Mouse (Mus musculus): ENCODE measurements around the gene Lmo4. TPM values are rescaled to one million over a fixed set of nuclear protein-coding genes. Genes with fewer than 3 reads are reported as not detected.

The Lmo4 gene
- polyA plus RNA-seq, 1 experiment = 67.1 TPM

DNA sequence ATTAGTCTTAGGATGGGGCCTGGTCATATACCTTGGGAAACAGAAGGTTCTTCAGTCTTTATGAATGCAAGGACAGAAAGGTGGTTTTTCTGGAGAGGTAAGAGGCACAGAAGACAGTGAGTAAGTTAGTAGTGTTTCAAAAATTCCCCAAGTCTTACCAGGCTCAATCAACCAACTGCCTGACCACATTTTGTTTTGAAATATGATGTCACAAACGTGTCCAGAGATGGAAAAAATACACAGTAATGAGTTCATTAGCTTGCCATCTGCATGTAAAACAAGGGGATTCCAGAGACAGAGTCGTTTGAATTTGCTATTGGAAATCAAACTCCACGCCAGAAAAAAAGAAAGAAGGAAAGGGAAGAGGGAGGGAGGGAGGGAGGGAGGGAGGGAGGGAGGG lies 26.1 kb downstream of the Lmo4 start:
- no peak overlapping the region for H3K27ac ChIP-seq (ENCODE audit: insufficient read depth, low read depth, low read length)
- TF ChIP-seq POLR2A (IDR thresholded peaks at IDR 0.05; ENCODE audit: borderline replicate concordance, low read depth, low read length) (no peak), CTCF (IDR thresholded peaks at IDR 0.05; ENCODE audit: low read depth, low read length) (no peak)
- peaks cover 3% of the 10 kb centered on the region; the same call in 1 of the 2 replicates for H3K4me1 ChIP-seq (ENCODE audit: control insufficient read depth, insufficient read depth, low read length)
- H3K4me3 ChIP-seq (ENCODE audit: insufficient read depth, low read length) = no peak overlapping the region

DNA sequence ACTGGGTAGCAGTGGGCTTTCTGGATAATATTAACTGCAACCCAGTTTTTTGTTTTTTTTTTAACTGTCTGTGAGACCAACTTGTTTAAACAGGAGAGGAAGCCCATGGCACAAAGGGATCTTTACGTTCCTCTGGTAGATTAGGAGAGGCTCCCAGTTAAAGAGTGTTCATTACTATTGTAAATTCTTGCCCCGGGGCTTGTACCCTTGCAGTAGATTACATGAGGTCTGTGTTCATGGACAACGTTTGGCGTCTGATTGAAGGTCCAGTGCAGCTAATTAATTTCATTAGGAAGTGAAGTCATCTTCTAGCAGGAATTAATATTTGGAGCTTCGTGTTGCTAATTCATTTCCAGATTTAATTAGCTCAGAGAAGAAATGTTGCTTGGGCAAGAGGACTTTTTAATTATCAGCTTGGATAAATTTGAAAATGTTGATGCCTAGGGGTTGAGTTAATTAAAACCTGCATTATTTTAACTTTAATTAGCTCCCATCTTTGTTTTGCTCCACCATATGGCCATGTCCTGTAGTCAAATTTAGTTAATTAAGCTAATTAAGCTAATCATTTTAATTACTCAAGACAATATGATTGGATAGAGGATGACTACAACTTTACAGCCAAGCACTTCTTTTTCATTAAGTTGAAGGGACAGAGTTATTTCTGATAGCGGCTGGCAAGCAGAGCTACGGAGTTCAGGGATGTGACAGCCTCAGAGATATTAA lies 31.0 kb downstream of the Lmo4 start:
- Histone ChIP-seq H3K27ac (ENCODE audit: insufficient read depth, low read depth, low read length) (no peak overlapping the region), H3K4me1 (ENCODE audit: control insufficient read depth, insufficient read depth, low read length) (peaks cover 3% of the 10 kb centered on the region; the same call in 1 of the 2 replicates), H3K4me3 (ENCODE audit: insufficient read depth, low read length) (no peak overlapping the region)
- no peak for TF ChIP-seq CTCF (IDR thresholded peaks at IDR 0.05; ENCODE audit: low read depth, low read length)
- TF ChIP-seq POLR2A (IDR thresholded peaks at IDR 0.05; ENCODE audit: borderline replicate concordance, low read depth, low read length) = no peak

- Histone ChIP-seq H3K27ac (ENCODE audit: insufficient read depth, low read depth, low read length) (no peak overlapping the region), H3K4me3 (ENCODE audit: insufficient read depth, low read length) (no peak overlapping the region), H3K4me1 (ENCODE audit: control insufficient read depth, insufficient read depth, low read length) (peaks cover 3% of the 10 kb centered on the region; the same call in 1 of the 2 replicates)
- TF ChIP-seq POLR2A (IDR thresholded peaks at IDR 0.05; ENCODE audit: borderline replicate concordance, low read depth, low read length) (no peak), CTCF (IDR thresholded peaks at IDR 0.05; ENCODE audit: low read depth, low read length) (no peak)
Observed at GRCm38 (mm10) chr3:144173138-144173537, 31.9 kb downstream of the Lmo4 start.

- Histone ChIP-seq H3K4me3 (ENCODE audit: insufficient read depth, low read length) (no peak overlapping the region), H3K4me1 (ENCODE audit: control insufficient read depth, insufficient read depth, low read length) (peaks cover 3% of the 10 kb centered on the region; the same call in 1 of the 2 replicates), H3K27ac (ENCODE audit: insufficient read depth, low read depth, low read length) (no peak overlapping the region)
- no peak for TF ChIP-seq POLR2A (IDR thresholded peaks at IDR 0.05; ENCODE audit: borderline replicate concordance, low read depth, low read length)
- TF ChIP-seq CTCF (IDR thresholded peaks at IDR 0.05; ENCODE audit: low read depth, low read length) = no peak
Observed at GRCm38 (mm10) chr3:144171749-144172148, 33.3 kb downstream of the Lmo4 start.

- Histone ChIP-seq H3K4me1 (ENCODE audit: control insufficient read depth, insufficient read depth, low read length) (peaks cover 3% of the 10 kb centered on the region; the same call in 1 of the 2 replicates), H3K27ac (ENCODE audit: insufficient read depth, low read depth, low read length) (no peak overlapping the region), H3K4me3 (ENCODE audit: insufficient read depth, low read length) (no peak overlapping the region)
- TF ChIP-seq POLR2A (IDR thresholded peaks at IDR 0.05; ENCODE audit: borderline replicate concordance, low read depth, low read length) (no peak), CTCF (IDR thresholded peaks at IDR 0.05; ENCODE audit: low read depth, low read length) (no peak)
Observed at GRCm38 (mm10) chr3:144170539-144170938, 34.5 kb downstream of the Lmo4 start.

DNA sequence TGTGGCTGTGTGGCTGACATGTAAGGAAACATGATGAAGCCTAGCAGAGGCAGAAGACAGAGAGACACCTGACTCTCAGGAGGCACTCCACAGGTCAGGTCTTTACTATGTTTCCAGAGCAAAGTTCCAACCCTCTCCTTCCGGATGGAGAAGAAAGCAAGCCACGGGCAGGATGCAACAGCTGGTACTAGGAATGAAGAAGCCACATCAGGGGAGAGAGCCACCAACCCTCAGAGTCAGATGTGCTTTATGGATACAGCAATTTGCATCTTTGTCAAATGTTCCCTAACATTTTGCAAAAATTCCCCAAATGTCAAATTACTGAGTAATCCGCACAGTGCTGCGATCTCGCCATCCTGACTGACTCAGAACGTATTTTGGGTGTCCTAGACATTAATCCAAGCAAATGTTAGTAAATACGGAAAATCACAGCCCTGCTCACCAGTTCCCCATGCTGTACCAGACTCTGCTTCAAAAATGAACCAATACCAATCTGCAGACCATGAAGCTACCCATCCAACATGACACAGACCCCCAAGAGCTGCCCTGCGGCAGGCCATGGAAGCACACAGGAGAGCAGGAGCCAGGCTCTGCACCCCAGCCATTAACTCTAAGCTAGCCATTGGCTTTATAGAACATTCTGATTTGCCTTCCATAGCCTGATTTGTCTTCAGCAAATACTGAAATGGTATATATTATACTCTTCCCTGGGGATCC lies 38.4 kb downstream of the Lmo4 start:
- no peak for TF ChIP-seq CTCF (IDR thresholded peaks at IDR 0.05; ENCODE audit: low read depth, low read length)
- no peak for TF ChIP-seq POLR2A (IDR thresholded peaks at IDR 0.05; ENCODE audit: borderline replicate concordance, low read depth, low read length)
- Histone ChIP-seq H3K4me1 (ENCODE audit: control insufficient read depth, insufficient read depth, low read length) (peaks cover 3% of the 10 kb centered on the region; the same call in 1 of the 2 replicates), H3K4me3 (ENCODE audit: insufficient read depth, low read length) (no peak overlapping the region), H3K27ac (ENCODE audit: insufficient read depth, low read depth, low read length) (no peak overlapping the region)

GRCm38 (mm10) chr3:144165439-144165838 lies 39.6 kb downstream of the Lmo4 start:
- TF ChIP-seq POLR2A (IDR thresholded peaks at IDR 0.05; ENCODE audit: borderline replicate concordance, low read depth, low read length) = no peak
- TF ChIP-seq CTCF (IDR thresholded peaks at IDR 0.05; ENCODE audit: low read depth, low read length) = no peak
- Histone ChIP-seq H3K27ac (ENCODE audit: insufficient read depth, low read depth, low read length) (no peak overlapping the region), H3K4me3 (ENCODE audit: insufficient read depth, low read length) (no peak overlapping the region), H3K4me1 (ENCODE audit: control insufficient read depth, insufficient read depth, low read length) (peaks cover 3% of the 10 kb centered on the region; the same call in 1 of the 2 replicates)

GRCm38 (mm10) chr3:144164665-144165385 lies 40.2 kb downstream of the Lmo4 start:
- Histone ChIP-seq H3K27ac (ENCODE audit: insufficient read depth, low read depth, low read length) (no peak overlapping the region), H3K4me1 (ENCODE audit: control insufficient read depth, insufficient read depth, low read length) (no peaks in the 10 kb centered on the region), H3K4me3 (ENCODE audit: insufficient read depth, low read length) (no peak overlapping the region)
- no peak for TF ChIP-seq POLR2A (IDR thresholded peaks at IDR 0.05; ENCODE audit: borderline replicate concordance, low read depth, low read length)
- no peak for TF ChIP-seq CTCF (IDR thresholded peaks at IDR 0.05; ENCODE audit: low read depth, low read length)

DNA sequence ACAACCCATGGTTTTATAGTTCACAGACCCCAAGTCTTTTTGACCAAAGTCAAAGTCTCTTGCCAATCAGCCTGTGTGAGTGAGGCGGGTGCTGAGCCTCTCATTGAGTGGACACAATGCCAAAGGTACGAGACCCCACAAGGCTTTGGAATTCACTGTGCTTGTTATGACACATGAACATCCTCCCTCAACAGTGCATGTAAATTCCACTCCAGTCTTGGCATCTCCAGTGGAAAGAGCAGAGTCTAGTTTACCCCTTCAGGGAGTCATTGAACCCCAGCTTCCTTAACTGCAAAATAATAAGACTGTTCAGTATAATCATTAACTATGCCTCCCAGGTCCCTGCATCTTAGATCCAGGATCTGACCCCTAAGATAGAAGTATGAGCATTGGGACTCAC lies 41.3 kb downstream of the Lmo4 start:
- H3K27ac ChIP-seq (ENCODE audit: insufficient read depth, low read depth, low read length) = no peak overlapping the region
- TF ChIP-seq POLR2A (IDR thresholded peaks at IDR 0.05; ENCODE audit: borderline replicate concordance, low read depth, low read length) (no peak), CTCF (IDR thresholded peaks at IDR 0.05; ENCODE audit: low read depth, low read length) (no peak)
- no peaks in the 10 kb centered on the region for H3K4me1 ChIP-seq (ENCODE audit: control insufficient read depth, insufficient read depth, low read length)
- no peak overlapping the region for H3K4me3 ChIP-seq (ENCODE audit: insufficient read depth, low read length)
